Mouse (Mus musculus): ENCODE results near the gene Atp6v0b.
A peak's percentile ranks its signal among the peaks of the same experiment; 100 is the strongest.

The Atp6v0b gene

DNA sequence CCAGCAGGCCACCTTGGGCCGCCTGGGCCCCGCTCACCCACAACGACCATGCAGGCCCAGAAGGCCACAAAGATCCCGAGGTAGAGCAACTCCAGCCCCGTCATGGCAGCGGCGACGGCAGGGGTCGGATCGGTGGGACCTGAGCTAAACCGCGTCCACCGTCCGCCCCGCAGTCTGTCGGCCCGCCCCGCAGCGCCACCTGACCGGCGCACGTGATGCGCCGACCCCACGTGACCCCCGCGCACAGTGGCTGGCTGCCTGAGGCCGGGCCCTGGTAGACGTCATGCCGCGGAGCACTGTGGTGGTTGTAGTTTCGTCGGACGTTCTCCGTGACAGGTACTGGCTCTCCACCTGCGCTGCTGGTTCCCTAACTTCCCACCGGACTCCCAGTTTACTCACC is at the start of gene Atp6v0b:
Atp6v0b (minus strand) TSS at position 201 of the 400 bp plus-strand sequence.
- DNase-seq (ENCODE audit: low read depth): peak; percentile 97

- peak; percentile 84 for DNase-seq (ENCODE audit: low read depth)
Measured at GRCm38 (mm10) chr4:117934081-117934480, 46.9 kb upstream of the Atp6v0b start.

GRCm38 (mm10) chr4:117933248-117933647 is 46.1 kb upstream of the Atp6v0b start:
- DNase-seq (ENCODE audit: low read depth): peak; percentile 67

GRCm38 (mm10) chr4:117929391-117929881 is 42.3 kb upstream of the Atp6v0b start, which contains the start of gene Artn:
TSS of gene Artn (minus strand) at chr4:117929763.
- no peak for DNase-seq (ENCODE audit: low read depth)

GRCm38 (mm10) chr4:117928699-117929241 is 41.6 kb upstream of the Atp6v0b start:
- peak; percentile 81 for DNase-seq (ENCODE audit: low read depth)

DNA sequence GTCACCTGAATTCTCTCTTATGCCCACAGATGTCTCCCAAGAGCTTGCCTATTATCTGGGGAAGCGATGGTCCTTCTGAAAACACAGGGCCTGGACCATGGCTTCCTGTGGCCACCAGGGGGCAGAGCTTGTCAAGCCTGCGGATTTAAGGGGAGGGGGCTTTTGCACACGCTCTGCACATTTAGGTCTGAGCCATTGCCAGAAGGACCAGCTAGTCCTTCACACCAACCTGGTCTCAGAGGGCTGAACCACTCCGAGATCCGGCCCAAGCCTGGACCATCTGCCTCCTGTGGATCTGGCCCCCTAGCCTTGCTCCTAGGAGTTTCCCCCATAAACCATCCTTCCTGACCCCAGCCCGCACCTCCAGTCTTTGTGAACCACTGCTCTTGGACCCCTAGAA is 41.1 kb upstream of the Atp6v0b start:
- DNase-seq (ENCODE audit: low read depth): peak; percentile 55

DNA sequence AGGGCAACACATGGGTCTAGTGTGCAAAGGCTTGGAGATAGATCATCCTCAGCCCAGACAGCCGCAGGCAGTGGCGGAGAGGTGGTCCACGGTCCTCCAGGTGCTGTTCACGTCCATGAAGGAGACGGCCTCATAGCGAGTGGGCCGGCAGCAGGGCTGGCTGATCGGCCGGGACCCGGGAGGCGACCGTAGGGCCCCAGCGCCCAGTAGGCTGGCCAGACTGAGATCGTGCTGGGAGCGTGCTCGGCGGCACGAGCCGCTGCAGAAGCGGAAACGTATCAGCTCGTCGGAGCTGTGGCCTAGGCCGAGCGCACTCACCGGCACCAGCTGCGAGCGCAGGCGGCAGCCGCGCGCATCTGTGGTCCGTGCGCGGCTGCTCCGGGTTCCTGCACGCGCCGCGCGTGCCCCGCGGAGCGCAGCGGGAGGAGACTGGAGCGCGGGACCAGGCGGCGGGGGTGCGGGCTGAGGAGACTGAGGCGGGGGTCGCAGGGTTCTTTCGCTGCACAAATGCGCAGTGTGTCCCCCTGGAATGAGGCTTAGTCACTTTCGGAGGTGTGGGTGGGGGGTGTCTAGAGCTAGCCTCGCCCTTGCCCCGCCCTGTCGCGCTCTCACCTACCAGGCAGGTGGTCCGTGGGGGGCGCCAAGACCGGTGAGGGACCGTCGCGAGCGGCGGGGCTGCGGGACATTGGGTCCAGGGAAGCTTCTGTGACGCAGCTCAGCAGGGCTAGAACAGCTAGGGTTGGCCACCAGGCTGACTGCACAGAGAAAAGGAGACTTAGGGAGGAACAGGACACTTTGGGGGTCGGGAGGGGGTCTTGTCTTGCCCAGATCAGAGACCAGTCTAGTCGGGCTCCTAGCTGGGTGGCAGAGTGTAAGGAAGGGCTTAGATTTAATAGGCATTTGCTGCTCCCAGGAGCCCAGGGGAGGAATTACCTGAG is 39.7 kb upstream of the Atp6v0b start:
- DNase-seq (ENCODE audit: low read depth): no peak

GRCm38 (mm10) chr4:117924916-117925315 is 37.8 kb upstream of the Atp6v0b start:
- DNase-seq (ENCODE audit: low read depth): no peak

DNA sequence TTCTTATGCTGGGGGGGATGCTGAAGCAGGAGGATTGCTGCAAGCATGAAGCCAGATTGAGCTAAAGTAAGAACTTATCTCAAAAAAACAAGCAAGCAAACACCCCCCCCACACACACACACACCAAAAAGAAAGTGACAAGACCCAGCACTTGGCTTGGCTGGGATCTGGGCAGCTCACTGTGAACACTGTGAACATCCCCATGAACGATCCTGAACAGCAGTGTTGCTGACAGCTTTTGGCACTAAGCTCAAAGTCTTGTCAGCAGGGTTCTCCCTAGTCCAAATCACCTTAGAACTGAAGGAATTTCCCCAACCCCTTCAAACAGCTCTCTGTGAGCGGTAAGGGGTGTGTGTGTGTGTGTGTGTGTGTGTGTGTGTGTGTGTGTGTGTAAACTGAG is 36.3 kb upstream of the Atp6v0b start:
- DNase-seq (ENCODE audit: low read depth): peak; percentile 46

GRCm38 (mm10) chr4:117921358-117921757 is 34.2 kb upstream of the Atp6v0b start:
- no peak for DNase-seq (ENCODE audit: low read depth)

DNA sequence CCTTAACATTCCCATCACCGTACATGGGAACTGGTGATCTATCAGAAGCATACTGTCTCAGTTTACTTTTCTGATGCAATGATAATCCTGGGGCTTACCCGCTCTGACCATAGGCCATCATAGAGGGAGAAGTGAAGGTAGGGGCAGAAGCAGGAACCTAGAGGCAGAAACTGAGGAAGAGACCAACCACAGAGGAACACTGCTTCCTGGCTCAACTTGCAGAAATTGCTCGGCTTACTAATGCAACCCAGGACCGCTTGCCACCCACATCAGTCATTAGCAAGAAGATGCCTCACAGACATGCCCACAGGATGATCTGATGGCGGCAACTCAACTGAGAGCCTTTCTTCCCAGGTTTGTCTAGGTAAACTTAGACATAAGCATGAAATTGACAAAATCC is 31.6 kb upstream of the Atp6v0b start:
- DNase-seq (ENCODE audit: low read depth): no peak

DNA sequence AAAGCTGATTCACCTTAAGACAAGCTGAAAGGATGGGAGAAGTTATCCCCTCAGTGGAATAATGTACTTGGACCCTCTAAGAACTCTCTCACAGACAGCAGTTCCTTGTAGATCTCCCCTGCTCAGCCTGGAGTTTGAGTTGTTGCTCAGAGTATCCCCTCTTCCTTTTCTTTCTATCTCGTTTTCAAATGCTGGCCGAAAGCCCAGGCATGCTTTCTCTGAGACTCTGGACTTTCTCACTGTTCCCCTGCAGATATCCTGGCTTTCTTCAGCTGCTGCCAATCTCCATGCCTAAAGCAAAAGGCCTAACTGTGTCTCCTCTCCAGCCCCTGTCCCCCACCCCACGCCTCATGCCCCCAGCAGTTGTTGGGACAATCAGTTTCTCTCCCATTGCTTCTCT is 31.1 kb upstream of the Atp6v0b start:
- peak; percentile 66 for DNase-seq (ENCODE audit: low read depth)

DNA sequence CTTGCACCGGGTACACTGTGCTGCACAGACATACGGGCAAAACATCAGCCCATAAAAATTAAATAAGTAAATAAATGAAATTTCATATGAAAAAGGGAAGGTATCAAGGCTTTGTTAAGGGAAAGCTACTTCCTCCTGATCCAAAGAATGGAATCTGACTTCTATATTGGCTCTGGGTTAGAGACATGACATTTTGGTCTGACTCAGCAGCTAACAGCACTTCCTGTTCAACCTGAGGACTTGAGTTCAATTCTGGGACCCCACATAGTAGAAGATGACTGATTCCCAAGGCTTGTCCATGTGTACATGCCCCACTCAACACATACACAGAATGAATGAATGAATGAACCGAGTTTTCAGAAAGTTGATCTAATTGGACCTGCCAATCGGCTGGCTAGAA is 30.7 kb upstream of the Atp6v0b start:
- DNase-seq (ENCODE audit: low read depth): no peak

GRCm38 (mm10) chr4:117917402-117917801 is 30.3 kb upstream of the Atp6v0b start:
- DNase-seq (ENCODE audit: low read depth): no peak

DNA sequence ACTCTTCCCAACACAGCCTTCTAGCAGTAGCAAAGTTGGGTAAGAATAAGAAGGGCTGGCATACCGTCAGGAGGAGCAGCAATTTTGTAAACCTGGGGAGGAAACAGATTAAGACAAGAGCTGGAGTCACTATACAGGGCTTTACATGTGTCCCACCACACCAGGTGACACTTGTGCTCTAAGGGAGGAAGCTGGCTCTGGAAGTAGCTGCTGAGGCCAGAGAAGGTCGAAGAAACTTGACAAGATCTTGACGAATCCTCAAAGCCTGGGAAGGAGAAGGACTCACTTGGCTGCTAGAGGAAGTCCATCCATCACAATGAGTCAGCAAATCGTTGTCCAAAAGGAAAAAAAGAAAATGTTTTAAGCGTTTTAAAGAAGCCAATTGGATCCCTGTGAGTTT is 29.3 kb upstream of the Atp6v0b start:
- DNase-seq (ENCODE audit: low read depth): peak; percentile 52

DNA sequence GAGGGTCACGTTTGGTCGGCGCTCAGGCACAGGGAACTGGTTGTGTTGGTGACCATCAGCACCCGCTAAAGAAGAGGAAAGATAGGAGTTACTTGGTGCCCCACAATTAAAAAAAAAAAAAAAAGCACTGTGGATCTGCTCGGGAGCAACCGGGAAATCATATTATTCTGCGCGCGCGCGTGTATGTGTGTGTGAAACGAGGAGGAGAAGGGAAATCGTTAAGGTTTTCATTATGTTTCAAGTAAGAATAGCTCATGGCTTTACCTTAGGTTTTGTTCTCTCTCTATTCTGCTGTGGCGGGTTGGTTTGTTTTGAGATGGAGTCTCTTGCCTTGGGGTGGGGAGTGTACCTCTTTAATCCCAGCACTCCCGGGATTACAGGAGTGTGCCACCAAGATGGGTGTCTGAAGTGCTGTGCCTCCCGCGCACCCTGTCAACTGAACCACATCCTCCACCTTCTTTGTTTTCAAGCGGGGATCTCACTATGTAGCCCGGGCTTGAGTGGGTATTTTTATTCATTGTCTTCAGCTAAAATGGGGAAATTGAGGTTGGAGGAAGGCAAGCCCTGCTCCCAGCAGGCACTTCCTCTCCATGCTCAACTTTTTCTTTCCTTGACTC is 28.5 kb upstream of the Atp6v0b start:
- no peak for DNase-seq (ENCODE audit: low read depth)

DNA sequence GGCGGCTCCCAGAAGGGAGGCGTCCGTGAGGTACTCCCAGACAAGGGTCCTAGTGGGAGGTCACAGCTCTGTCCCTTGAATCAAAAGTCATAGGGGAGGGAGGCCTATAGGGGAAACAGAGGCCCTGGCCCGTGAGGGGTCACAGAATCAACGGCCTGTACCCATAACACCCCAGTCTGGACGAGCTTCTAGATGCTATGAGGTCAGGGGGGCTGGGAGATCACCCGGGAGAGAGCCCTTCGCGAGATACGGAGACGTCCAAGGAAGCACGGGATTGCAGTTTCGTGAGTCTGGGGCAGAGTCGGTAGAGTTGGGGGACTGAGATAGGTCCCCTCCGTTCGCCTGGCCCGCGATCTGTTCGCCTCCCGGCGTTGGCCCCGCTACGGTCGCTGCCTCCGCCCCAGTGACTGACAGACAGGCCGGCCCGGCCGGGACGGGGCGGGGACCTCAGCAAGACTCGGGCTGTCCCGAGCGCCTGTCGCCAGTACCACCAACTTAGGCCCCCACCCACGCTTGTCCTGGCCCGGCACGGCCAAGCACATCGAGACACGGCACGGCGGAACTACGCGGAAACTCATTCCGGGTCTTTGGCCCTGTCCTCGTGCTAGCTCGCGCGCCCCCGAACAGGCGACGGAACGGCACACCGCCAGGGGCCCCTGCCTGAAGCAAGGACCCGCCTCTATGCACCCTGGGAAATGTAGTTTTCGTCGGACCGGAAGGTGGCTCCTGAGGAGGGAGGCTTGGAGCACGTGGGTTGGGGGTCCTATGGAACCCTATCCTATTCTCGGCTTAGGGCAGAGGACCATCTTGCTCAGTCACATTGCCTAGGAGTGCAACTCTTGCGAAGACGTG is 27.7 kb upstream of the Atp6v0b start, which contains the start of gene Ipo13:
Ipo13 (minus strand) TSS at position 409 of the 852 bp plus-strand sequence.
- peak; percentile 95 for DNase-seq (ENCODE audit: low read depth)

GRCm38 (mm10) chr4:117914031-117914430 is 26.9 kb upstream of the Atp6v0b start:
- no peak for DNase-seq (ENCODE audit: low read depth)

DNA sequence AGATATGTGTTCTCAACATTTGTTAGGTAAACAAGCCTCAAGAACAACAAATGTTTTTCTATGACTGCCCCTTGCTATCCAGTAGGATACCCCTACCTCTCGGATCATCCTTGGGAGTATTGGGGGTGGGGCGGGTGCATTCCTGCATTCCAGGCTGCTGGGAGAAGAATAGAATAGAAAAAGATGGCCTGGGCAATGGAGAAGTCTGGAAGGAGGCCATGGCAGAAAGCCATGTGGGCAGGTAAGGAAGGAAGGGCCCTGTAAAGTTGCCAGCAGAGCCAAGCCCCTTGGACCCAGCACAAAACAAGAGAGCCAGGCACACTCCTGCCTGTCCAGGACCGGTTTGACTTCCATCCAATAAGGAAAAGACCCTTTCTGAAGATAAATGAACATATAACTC is 26.3 kb upstream of the Atp6v0b start:
- peak; percentile 65 for DNase-seq (ENCODE audit: low read depth)

GRCm38 (mm10) chr4:117912685-117913273 is 25.6 kb upstream of the Atp6v0b start:
- peak; percentile 59 for DNase-seq (ENCODE audit: low read depth)

DNA sequence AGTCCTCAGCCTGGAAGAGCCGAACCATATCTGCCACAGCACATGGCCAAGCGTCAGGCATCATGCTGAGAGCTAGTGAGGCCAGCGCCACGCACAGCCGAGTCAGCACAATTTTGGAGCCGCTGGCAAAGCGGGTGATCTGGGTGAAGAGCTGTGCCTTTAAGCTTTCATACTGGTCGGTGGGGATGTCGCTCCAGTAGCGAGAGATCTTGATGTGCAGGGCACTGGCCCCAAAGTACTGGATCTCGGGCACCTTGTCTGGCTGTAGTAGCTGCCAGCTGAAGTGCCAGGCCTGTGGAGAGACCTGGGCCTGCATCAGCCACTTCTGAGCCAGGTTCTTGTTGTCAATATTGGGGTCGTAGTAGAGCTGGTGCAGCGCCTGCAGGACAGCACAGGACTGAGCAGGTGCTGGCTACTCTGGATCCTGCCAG is 25.0 kb upstream of the Atp6v0b start:
- no peak for DNase-seq (ENCODE audit: low read depth)

All from NIH3T3 (cell line).